Mouse (Mus musculus) forebrain, postnatal 0 days (tissue): Measurements from ENCODE around the gene Scn8a. TPM values are rescaled to one million over a fixed set of nuclear protein-coding genes. Genes with fewer than 3 reads are reported as not detected.
A peak's percentile ranks its signal among the peaks of the same experiment; 100 is the strongest.

ENCODE experiments used
- ATAC-seq: fragments of 200-750 bp; cut with Nextera tagmentation; 2 replicates; pipeline ENCODE4 v1.8.0; 2017; ENCODE audit warnings: mild to moderate bottlenecking, moderate library complexity
- DNase-seq: peaks from one replicate; pipeline ENCODE4 v3.0.0-alpha.2; 2015
- H3K27ac ChIP-seq: fragments of 300-500 bp; sonication (generic); 2 replicates; pipeline ENCODE4 v1.5.1; 2014; ENCODE audit warnings: low read depth, mild to moderate bottlenecking, antibody characterized with exemption, low read length, moderate library complexity, mixed read lengths
- H3K27me3 ChIP-seq: fragments of 300-500 bp; sonication (generic); 2 replicates; pipeline ENCODE4 v1.6.1; 2014; ENCODE audit warnings: mild to moderate bottlenecking, low read length, mixed read lengths; ENCODE audit not compliant: insufficient read depth
- H3K36me3 ChIP-seq: fragments of 300-500 bp; sonication (generic); 2 replicates; pipeline ENCODE4 v1.6.1; 2014; ENCODE audit warnings: mild to moderate bottlenecking, moderate library complexity; ENCODE audit not compliant: insufficient read depth
- H3K4me1 ChIP-seq: fragments of 300-500 bp; sonication (generic); 2 replicates; pipeline ENCODE4 v1.6.1; 2014; ENCODE audit warnings: antibody characterized with exemption; ENCODE audit not compliant: insufficient read depth
- H3K4me2 ChIP-seq: fragments of 300-500 bp; sonication (generic); 2 replicates; pipeline ENCODE4 v1.6.1; 2014; ENCODE audit warnings: low read depth, mild to moderate bottlenecking, moderate library complexity
- H3K4me3 ChIP-seq: fragments of 300-500 bp; sonication (generic); 2 replicates; pipeline ENCODE4 v1.5.1; 2014; ENCODE audit warnings: low read depth, low read length, mixed read lengths
- H3K9ac ChIP-seq: fragments of 300-500 bp; sonication (generic); 2 replicates; pipeline ENCODE4 v1.6.1; 2014; ENCODE audit warnings: mild to moderate bottlenecking
- H3K9me3 ChIP-seq: fragments of 300-500 bp; sonication (generic); 2 replicates; pipeline ENCODE4 v1.6.1; 2016; ENCODE audit warnings: low read length
- CTCF ChIP-seq: sonication (generic); IDR thresholded peaks from 2 replicates; pipeline ENCODE4 v1.5.1; 2016; ENCODE audit warnings: antibody characterized with exemption, control low read depth, low read depth
- WGBS: fragments of 180-500 bp; shearing (Covaris S2); extraction: QIAGEN DNeasy Blood & Tissue Kit; methylation state at CpG from one replicate; pipeline ENCODE4 v1.1.7; 2014; 5-methylcytosine and 5-hydroxymethylcytosine counted together
- polyA plus RNA-seq: library from polyadenylated mRNA; unstranded; fragments of >200 nt; fragmentation: Nextera tagmentation; extraction: Ambion mirVana; gene quantifications from 2 replicates; pipeline ENCODE4 v1.2.1, GENCODE M21; 2015
- total RNA-seq: library from RNA; depleted of rRNA; stranded (reverse); fragments of >200 nt; gene quantifications from 2 replicates; pipeline ENCODE4 v1.2.3, GENCODE M21; 2014

Scn8a gene
- total and polyA plus RNA-seq, 2 experiments from 2014 or later = 15.5 to 26.9 TPM

DNA sequence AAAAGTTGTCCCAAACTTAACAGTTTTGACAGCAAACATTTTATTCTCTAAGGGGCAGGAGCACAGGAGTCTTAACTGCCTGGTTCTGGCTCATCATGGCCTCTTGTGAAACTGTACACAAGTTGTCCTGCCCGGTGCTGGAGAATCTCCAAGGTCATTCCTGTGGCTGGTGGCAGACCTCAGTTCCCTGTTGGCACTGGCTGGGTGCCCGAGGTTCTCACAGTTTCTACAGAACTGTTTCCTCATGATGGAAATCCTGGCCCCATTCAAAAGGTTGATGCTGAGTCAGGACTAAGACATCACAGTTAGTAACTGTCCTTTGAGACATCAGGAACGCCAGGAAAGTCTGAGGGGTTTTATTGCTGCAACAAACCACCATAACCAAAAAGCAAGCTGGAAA is 217.3 kb downstream of the Scn8a start:
- Histone ChIP-seq H3K9me3 (no peaks in the 10 kb centered on the region), H3K27ac (no peak overlapping the region), H3K4me1 (no peaks in the 10 kb centered on the region), H3K4me2 (no peak overlapping the region), H3K4me3 (no peak overlapping the region), H3K9ac (no peak overlapping the region), H3K36me3 (no peaks in the 10 kb centered on the region), H3K27me3 (no peaks in the 10 kb centered on the region)
- TF ChIP-seq CTCF = no peak
- WGBS = 59% methylated on average over 3 of the region's 3 CpGs
- DNase-seq (no peak), ATAC-seq (no peak)

DNA sequence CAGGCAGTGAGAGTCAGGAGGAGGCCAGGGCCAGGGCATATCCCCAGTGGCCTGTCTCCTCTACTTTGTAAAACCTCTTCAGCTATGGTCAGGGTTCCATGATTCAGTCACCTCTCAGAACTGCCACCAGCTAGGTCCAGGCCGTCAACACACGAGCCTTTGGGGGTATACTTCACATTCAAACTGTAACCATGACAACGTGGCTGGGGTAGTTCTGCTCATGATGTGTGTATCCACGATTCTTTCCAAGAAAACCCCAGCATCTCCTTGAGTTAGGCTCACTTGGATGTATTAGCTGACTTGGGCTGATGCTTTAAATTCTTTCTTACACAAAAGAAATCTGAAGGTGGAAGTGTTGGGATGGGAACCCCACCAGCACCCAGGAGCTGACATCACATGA is 218.6 kb downstream of the Scn8a start:
- TF ChIP-seq CTCF = no peak
- ATAC-seq = peak; percentile 62
- Histone ChIP-seq H3K9ac (no peak overlapping the region), H3K9me3 (no peaks in the 10 kb centered on the region), H3K4me3 (no peak overlapping the region), H3K27ac (peak overlapping the region; percentile 45), H3K4me1 (0 out of 2 replicates have a peak, but pooled peaks cover 4% of the 10 kb centered on the region), H3K27me3 (no peaks in the 10 kb centered on the region), H3K4me2 (no peak overlapping the region), H3K36me3 (no peaks in the 10 kb centered on the region)
- peak; percentile 50 for DNase-seq
- 40% methylated on average over 4 of the region's 4 CpGs for WGBS

DNA sequence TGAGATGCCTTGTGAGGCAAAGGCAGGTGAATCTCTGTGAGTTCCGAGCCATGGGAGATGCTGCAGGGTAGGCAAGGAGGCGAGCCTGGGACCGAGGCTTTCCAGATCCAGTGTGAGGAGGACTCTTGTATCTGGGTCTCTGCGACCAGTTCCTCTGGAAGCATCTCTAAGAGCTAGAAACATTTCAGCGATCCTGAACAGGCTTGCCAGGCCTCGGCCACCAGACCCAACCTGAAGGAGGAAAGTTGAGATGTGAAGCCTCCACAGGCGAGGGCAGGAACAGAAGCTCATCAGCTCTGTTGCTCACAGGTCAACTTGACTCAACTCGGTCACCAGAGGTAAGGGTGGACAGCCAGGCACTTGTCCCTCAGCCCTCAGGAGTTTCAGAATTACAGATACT is 221.9 kb downstream of the Scn8a start:
- Histone ChIP-seq H3K4me2 (no peak overlapping the region), H3K4me1 (0 out of 2 replicates have a peak, but pooled peaks cover 6% of the 10 kb centered on the region), H3K27ac (no peak overlapping the region), H3K9me3 (no peaks in the 10 kb centered on the region), H3K27me3 (no peaks in the 10 kb centered on the region), H3K4me3 (no peak overlapping the region), H3K36me3 (no peaks in the 10 kb centered on the region), H3K9ac (no peak overlapping the region)
- TF ChIP-seq CTCF = no peak
- 96% methylated on average over 8 of the region's 8 CpGs for WGBS
- ATAC-seq (no peak), DNase-seq (no peak)

DNA sequence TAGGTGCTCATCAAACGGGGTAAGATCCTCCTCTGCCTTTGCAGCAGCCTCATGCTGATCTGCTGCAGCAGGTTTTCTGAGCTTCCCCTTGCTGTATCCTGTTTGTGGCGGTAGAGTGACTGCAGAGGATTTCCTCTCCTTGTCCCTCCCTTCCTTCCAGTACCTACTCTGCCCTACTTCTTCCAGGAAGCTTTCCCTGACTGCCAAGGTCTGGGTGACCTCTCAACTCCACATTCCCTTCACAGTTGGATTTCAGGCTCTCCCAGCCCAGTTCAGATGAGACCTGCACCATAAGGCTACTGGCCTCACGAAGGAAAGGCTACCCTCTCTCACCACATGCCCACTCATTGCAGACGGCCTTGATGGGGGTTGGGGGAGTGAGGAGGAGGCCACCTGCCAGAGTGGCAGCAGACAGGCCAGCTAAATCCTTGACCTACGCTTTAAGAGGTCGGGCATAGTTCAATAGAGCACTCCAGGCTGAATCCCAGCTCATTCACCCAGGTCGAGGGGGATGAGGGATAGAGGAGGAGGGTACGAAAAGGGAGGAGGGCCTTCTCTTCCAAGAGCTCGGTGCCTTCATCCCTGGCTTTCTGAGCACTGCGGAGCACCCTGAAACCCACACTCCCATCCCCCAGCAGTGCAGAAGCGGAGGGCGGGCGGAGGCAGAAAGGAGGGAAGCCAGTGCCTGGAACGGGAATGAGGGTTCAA is 222.6 kb downstream of the Scn8a start:
- 29% methylated on average over 14 of the region's 14 CpGs for WGBS
- H3K36me3 ChIP-seq = no peaks in the 10 kb centered on the region
- ATAC-seq = peak; percentile 55
- no peaks in the 10 kb centered on the region for H3K9me3 ChIP-seq
- H3K4me3 ChIP-seq = no peak overlapping the region
- DNase-seq = no peak
- no peak overlapping the region for H3K9ac ChIP-seq
- TF ChIP-seq CTCF = no peak
- no peaks in the 10 kb centered on the region for H3K27me3 ChIP-seq
- H3K4me1 ChIP-seq = 0 out of 2 replicates have a peak, but pooled peaks cover 6% of the 10 kb centered on the region
- no peak overlapping the region for H3K27ac ChIP-seq
- H3K4me2 ChIP-seq = peak overlapping the region; percentile 17; the same call in 1 of the 2 replicates

DNA sequence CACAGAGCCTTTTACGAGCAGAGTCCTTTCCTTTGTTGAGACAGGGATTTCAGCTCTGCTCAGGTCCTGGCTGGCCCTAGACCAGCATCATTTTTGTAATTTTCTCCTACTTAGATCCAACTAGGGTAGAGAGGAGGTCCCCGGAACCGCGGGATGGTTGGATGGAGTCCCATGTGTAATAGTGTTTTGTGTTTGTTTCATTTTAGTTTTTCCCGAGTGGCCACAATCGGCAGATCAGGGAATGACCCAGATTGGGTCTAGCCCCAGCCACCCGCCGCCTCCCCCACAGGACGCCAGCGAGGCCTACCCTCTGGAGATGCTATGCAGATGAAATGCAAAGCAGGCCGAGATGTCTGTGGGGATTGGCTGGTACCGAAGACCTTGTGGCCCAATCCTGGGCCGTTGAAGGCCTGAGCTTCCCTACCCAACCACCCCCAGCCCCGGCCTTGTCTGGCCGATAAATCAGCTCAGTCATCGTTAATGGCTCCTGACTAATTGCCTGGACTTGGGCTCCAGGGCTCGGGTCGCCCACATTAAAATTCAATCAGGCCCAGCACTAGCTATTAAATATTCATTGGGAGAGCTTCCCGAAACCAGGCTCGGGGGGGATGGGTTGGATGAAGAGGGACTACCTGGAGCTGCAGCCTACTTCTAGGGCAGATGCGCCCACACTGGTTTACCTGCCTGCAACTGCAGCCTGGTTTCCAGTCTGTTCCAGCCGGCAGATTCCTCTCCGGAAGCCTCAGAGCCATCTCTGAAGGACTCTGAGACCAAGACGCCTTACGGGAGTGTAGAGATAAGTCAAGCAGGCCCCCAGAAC is 223.4 kb downstream of the Scn8a start:
- peak; percentile 92 for ATAC-seq
- peak overlapping the region; percentile 17 for H3K4me2 ChIP-seq
- no peaks in the 10 kb centered on the region for H3K9me3 ChIP-seq
- H3K27ac ChIP-seq = no peak overlapping the region
- no peak overlapping the region for H3K4me3 ChIP-seq
- DNase-seq = peak; percentile 59
- 16% methylated on average over 25 of the region's 25 CpGs for WGBS
- no peak overlapping the region for H3K9ac ChIP-seq
- TF ChIP-seq CTCF = no peak
- H3K27me3 ChIP-seq = no peaks in the 10 kb centered on the region
- 0 out of 2 replicates have a peak, but pooled peaks cover 9% of the 10 kb centered on the region for H3K4me1 ChIP-seq
- no peaks in the 10 kb centered on the region for H3K36me3 ChIP-seq

DNA sequence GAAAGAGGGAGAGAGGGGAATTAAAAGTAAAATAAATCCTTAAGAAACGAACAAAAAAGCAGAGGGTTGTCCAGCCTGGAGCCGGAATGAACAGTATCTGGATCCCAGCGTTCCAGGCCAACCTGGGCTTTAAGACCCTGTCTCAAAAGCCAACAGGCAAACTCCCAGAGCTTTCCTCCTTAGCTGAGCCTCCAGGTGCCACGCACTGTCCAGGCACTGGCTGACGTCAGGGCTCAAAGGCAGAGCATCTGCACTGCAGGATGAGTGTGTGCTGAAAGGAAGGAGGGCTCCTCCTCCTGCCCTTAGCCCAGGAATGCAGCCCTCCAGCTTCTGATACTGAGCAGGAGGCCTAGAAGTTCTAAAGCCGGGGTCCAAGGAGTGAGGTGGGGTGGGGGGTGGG is 224.3 kb downstream of the Scn8a start:
- Histone ChIP-seq H3K27ac (no peak overlapping the region), H3K4me2 (no peak overlapping the region), H3K9me3 (no peaks in the 10 kb centered on the region), H3K4me1 (0 out of 2 replicates have a peak, but pooled peaks cover 14% of the 10 kb centered on the region), H3K4me3 (no peak overlapping the region), H3K27me3 (no peaks in the 10 kb centered on the region), H3K36me3 (no peaks in the 10 kb centered on the region), H3K9ac (no peak overlapping the region)
- no peak for TF ChIP-seq CTCF
- DNase-seq = no peak
- 53% methylated on average over 6 of the region's 6 CpGs for WGBS
- ATAC-seq = no peak

DNA sequence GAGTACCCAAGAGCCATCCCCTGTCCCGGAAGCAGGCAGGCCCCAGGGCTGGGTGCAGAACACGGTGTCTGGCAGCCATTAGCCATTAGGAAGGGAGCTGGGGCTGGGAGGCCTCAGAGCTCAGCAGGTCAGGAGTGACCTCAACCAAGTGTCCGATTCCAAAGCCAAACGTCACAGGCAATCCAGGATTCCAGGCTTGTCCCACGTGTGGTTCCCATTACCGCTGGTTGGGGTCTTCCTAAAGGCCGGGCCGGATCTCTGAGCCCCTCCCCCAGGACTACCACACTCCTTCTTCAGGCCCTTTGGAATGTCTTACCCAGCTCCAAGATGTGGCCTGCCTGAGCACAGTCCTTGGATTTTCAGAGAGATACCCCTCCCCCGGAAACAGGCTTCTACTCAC is 225.3 kb downstream of the Scn8a start:
- no peak overlapping the region for H3K4me3 ChIP-seq
- H3K9me3 ChIP-seq = no peaks in the 10 kb centered on the region
- H3K27ac ChIP-seq = no peak overlapping the region
- DNase-seq (no peak), ATAC-seq (no peak)
- 68% methylated on average over 9 of the region's 9 CpGs for WGBS
- no peaks in the 10 kb centered on the region for H3K27me3 ChIP-seq
- H3K4me2 ChIP-seq = no peak overlapping the region
- H3K9ac ChIP-seq = no peak overlapping the region
- H3K4me1 ChIP-seq = 0 out of 2 replicates have a peak, but pooled peaks cover 14% of the 10 kb centered on the region
- TF ChIP-seq CTCF = no peak
- H3K36me3 ChIP-seq = no peaks in the 10 kb centered on the region
